Mouse (Mus musculus) cerebellum, adult 2 months (tissue): ENCODE measurements around the gene Eya2.

Experiments used
- CTCF ChIP-seq: fragments of 200-500 bp; IDR thresholded peaks from 2 replicates; pipeline ENCODE4 v1.5.1; 2011; ENCODE audit warnings: low read depth, mild to moderate bottlenecking, control low read depth, low read length, moderate library complexity, borderline replicate concordance; ENCODE audit not compliant: insufficient read depth
- POLR2A ChIP-seq: fragments of 200-500 bp; IDR thresholded peaks from 2 replicates; pipeline ENCODE4 v1.6.1; 2011; ENCODE audit warnings: low read length, control low read depth, borderline replicate concordance; ENCODE audit not compliant: insufficient read depth

GRCm38 (mm10) chr2:165789667-165790066, 194.8 kb downstream of the Eya2 start:
- TF ChIP-seq CTCF (no peak), POLR2A (no peak)
